Mouse (Mus musculus) intestine, embryonic 15.5 days (tissue): ENCODE measurements around the gene Vcp. TPM values are rescaled to one million over a fixed set of nuclear protein-coding genes. Genes with fewer than 3 reads are reported as not detected.

Experiments
- ATAC-seq: fragments of 200-750 bp; cut with Nextera tagmentation; 2 replicates; pipeline ENCODE4 v1.8.0; 2017; ENCODE audit warnings: moderate TSS enrichment, moderate library complexity
- H3K27ac ChIP-seq: fragments of 300-500 bp; sonication (generic); 2 replicates; pipeline ENCODE4 v1.5.1; 2015; ENCODE audit warnings: mild to moderate bottlenecking, inconsistent platforms
- H3K27me3 ChIP-seq: fragments of 300-500 bp; sonication (generic); replicated peaks from 2 replicates; pipeline ENCODE4 v1.6.1; 2015; ENCODE audit warnings: inconsistent platforms
- H3K36me3 ChIP-seq: fragments of 300-500 bp; sonication (generic); 2 replicates; pipeline ENCODE4 v1.6.1; 2015; ENCODE audit warnings: inconsistent platforms
- H3K4me1 ChIP-seq: fragments of 300-500 bp; sonication (generic); replicated peaks from 2 replicates; pipeline ENCODE4 v1.6.1; 2015; ENCODE audit warnings: inconsistent platforms
- H3K4me2 ChIP-seq: fragments of 300-500 bp; sonication (generic); replicated peaks from 2 replicates; pipeline ENCODE4 v1.6.1; 2015; ENCODE audit warnings: mild to moderate bottlenecking, inconsistent platforms
- H3K4me3 ChIP-seq: fragments of 300-500 bp; sonication (generic); replicated peaks from 2 replicates; pipeline ENCODE4 v1.5.1; 2015; ENCODE audit warnings: inconsistent platforms
- H3K9ac ChIP-seq: fragments of 300-500 bp; sonication (generic); 2 replicates; pipeline ENCODE4 v1.6.1; 2015; ENCODE audit warnings: inconsistent platforms
- H3K9me3 ChIP-seq: fragments of 300-500 bp; sonication (generic); 2 replicates; pipeline ENCODE4 v1.6.1; 2016; ENCODE audit warnings: inconsistent platforms
- WGBS: fragments of 180-500 bp; shearing (Covaris S2); methylation state at CpG from one replicate; pipeline ENCODE4 v1.1.7; 2015; 5-methylcytosine and 5-hydroxymethylcytosine counted together
- polyA plus RNA-seq: library from polyadenylated mRNA; unstranded; fragments of >200 nt; fragmentation: Nextera tagmentation; extraction: Ambion mirVana; gene quantifications from 2 replicates; pipeline ENCODE4 v1.2.1, GENCODE M21; 2015

Vcp gene
- polyA plus RNA-seq, 1 experiment from 2014 or later = 483 TPM

DNA sequence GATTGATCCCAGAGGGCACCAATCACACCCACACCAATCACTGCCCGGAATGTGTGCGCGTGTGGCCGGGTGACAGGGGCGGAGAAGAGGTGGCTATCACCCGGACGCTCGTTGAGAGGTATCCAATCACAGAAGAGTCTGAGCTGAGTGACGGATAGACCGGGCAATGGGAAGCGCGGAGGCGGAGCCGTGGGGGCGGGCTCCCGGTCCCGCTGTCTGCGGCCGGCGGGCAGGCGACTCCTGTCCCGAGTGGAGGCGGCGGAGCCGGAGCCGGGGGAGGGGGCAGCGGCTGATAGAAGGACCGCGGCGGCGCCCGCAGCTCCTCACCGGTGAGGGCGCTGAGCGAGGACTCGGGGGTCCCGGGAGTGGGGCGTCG is 50.6 kb downstream of the Vcp start, which contains the start of gene Dnajb5:
Dnajb5 (plus strand) TSS at position 139 of the 376 bp plus-strand sequence.
- Histone ChIP-seq H3K4me3 (peak within 1 kb of the TSS; percentile 79), H3K9me3 (no peaks in the 10 kb centered on the region), H3K36me3 (no peaks in the 10 kb centered on the region), H3K9ac (peak within 1 kb of the TSS; percentile 90), H3K27me3 (peaks cover 17% of the 10 kb centered on the region; the same call in 1 of the 2 replicates), H3K27ac (peak within 1 kb of the TSS; percentile 90), H3K4me2 (peak within 1 kb of the TSS; percentile 79), H3K4me1 (peaks cover 28% of the 10 kb centered on the region)
- under 1% methylated on average over 39 of the region's 39 CpGs for WGBS
- ATAC-seq = peak; percentile 97

DNA sequence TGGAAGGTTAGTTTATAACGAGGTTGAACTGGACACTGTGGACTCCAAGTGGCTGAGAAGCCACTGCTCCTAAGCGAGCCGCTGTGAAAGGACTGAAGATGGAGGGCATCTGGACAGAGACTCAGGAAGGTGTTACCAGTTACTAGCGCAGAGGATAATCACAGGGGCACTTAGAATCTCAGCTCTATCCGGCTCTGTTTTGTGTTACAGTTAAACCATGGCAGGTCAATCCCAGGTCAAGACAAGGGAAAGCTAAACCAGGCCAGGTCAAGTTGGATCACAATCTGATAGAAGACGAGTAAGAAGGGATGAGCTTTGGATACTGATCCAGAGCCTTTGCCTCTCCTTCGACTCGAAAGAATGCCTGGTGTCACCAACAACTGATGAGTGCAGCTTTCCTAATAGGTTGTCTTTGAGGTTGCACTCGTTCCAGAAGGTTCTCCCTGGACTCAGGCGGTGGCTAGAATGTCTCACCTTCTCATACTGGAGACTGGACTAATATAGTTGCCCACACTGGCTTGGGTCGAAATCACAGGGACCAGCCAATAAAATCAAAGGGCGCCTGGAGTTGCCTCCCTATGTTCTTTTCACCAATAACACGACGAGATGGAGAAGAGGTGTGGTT is 51.1 kb downstream of the Vcp start:
- Histone ChIP-seq H3K27me3 (peaks cover 17% of the 10 kb centered on the region; the same call in 1 of the 2 replicates), H3K4me2 (peak overlapping the region; percentile 79), H3K4me1 (peaks cover 28% of the 10 kb centered on the region), H3K27ac (0 out of 2 replicates have a peak overlapping the region, but pooled peaks have one; percentile 40), H3K4me3 (peak overlapping the region; percentile 79), H3K9ac (0 out of 2 replicates have a peak overlapping the region, but pooled peaks have one; percentile 3), H3K9me3 (no peaks in the 10 kb centered on the region), H3K36me3 (no peaks in the 10 kb centered on the region)
- WGBS = 4% methylated on average over 14 of the region's 14 CpGs
- ATAC-seq = no peak

GRCm38 (mm10) chr4:42948527-42948926 is 51.8 kb downstream of the Vcp start:
- WGBS = 30% methylated on average over 13 of the region's 13 CpGs

GRCm38 (mm10) chr4:42946733-42947290 is 53.5 kb downstream of the Vcp start:
- no peak overlapping the region for H3K9ac ChIP-seq
- H3K4me2 ChIP-seq = no peak overlapping the region
- ATAC-seq = no peak
- 57% methylated on average over 10 of the region's 10 CpGs for WGBS
- peaks cover 16% of the 10 kb centered on the region for H3K4me1 ChIP-seq
- no peaks in the 10 kb centered on the region for H3K9me3 ChIP-seq
- peaks cover 17% of the 10 kb centered on the region; the same call in 1 of the 2 replicates for H3K27me3 ChIP-seq
- no peak overlapping the region for H3K4me3 ChIP-seq
- H3K27ac ChIP-seq = no peak overlapping the region
- H3K36me3 ChIP-seq = no peaks in the 10 kb centered on the region

More at GRCm38 (mm10) chr4:42948527-42948926, 51.8 kb downstream of the Vcp start:
- no peak overlapping the region for H3K27ac ChIP-seq
- peaks cover 17% of the 10 kb centered on the region; the same call in 1 of the 2 replicates for H3K27me3 ChIP-seq
- no peak for ATAC-seq
- H3K4me2 ChIP-seq = no peak overlapping the region
- peaks cover 24% of the 10 kb centered on the region for H3K4me1 ChIP-seq
- H3K4me3 ChIP-seq = no peak overlapping the region
- H3K36me3 ChIP-seq = no peaks in the 10 kb centered on the region
- H3K9ac ChIP-seq = no peak overlapping the region
- H3K9me3 ChIP-seq = no peaks in the 10 kb centered on the region

DNA sequence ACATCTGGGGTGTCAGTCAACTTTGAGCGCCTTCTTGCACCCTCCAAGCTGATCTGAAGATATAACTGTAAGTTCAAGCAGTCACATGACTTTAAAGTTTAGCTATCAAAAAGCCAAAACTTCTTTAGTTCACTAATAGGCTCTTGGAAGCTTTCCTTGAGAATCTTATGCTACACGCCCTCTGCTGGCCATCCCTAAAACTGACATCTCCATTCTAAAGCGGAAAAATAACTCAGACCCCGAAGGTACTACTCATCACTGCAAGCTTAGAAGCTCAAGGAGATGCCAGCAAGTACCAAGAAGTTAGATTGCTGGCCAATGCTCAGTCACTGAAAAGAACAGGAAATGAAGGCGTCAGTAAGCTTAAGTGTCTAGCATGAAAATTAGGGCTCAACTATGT is 54.4 kb downstream of the Vcp start:
- 10% methylated on average over 5 of the region's 5 CpGs for WGBS
- H3K36me3 ChIP-seq = no peaks in the 10 kb centered on the region
- peaks cover 9% of the 10 kb centered on the region for H3K4me1 ChIP-seq
- no peak overlapping the region for H3K4me3 ChIP-seq
- H3K27me3 ChIP-seq = peaks cover 17% of the 10 kb centered on the region; the same call in 1 of the 2 replicates
- H3K4me2 ChIP-seq = no peak overlapping the region
- ATAC-seq = no peak
- no peak overlapping the region for H3K27ac ChIP-seq
- H3K9me3 ChIP-seq = no peaks in the 10 kb centered on the region
- H3K9ac ChIP-seq = no peak overlapping the region

DNA sequence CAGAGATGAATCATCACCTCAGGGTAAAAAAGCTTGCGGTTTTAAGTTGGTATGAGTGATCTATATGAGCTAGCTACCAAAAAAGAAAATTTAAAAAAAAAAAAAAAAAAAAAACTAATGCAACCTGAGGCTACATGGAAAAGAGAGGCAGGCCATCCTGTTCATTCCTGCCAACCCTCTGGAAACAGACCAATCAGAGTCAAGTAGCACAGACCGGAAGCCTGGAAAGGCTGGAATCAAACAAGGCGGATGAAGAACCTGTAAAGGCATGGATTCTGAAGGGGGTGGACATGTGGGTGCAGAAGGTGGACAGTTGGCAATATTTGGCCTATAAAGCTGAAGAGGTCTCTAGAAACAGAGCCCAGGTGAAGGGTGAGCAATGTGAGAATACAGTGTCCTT is 54.9 kb downstream of the Vcp start:
- no peak overlapping the region for H3K4me3 ChIP-seq
- H3K27ac ChIP-seq = no peak overlapping the region
- no peak overlapping the region for H3K4me2 ChIP-seq
- no peaks in the 10 kb centered on the region for H3K9me3 ChIP-seq
- H3K4me1 ChIP-seq = peaks cover 5% of the 10 kb centered on the region
- ATAC-seq = no peak
- WGBS = 88% methylated on average over 3 of the region's 3 CpGs
- H3K36me3 ChIP-seq = no peaks in the 10 kb centered on the region
- no peak overlapping the region for H3K9ac ChIP-seq
- peaks cover 17% of the 10 kb centered on the region; the same call in 1 of the 2 replicates for H3K27me3 ChIP-seq

DNA sequence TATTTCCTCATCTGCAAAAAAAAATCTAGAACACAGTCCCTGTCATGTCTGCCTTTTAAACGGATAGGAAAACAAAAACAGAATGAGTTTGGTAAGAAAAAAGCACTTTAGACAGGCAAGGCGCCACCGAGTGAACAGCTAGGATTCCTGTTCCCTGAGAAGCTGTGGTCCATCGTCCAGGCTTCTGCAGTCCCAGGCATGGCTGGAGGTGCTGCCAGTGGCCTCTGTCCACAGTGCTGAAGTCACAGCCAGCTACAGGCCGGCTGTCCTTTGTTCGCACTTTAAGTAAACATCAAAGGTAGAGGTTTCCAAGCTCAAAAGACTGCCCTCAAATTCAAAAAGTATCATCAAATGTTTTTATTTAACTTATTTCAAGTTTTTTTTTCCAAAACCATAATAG is 55.3 kb downstream of the Vcp start:
- no peak overlapping the region for H3K4me3 ChIP-seq
- H3K9ac ChIP-seq = no peak overlapping the region
- H3K27me3 ChIP-seq = peaks cover 17% of the 10 kb centered on the region; the same call in 1 of the 2 replicates
- no peak overlapping the region for H3K27ac ChIP-seq
- no peaks in the 10 kb centered on the region for H3K36me3 ChIP-seq
- ATAC-seq = no peak
- WGBS = 3% methylated on average over 6 of the region's 6 CpGs
- H3K9me3 ChIP-seq = no peaks in the 10 kb centered on the region
- no peak overlapping the region for H3K4me2 ChIP-seq
- 0 out of 2 replicates have a peak, but pooled peaks cover 3% of the 10 kb centered on the region for H3K4me1 ChIP-seq

- H3K9ac ChIP-seq = no peak overlapping the region
- no peak for ATAC-seq
- H3K27me3 ChIP-seq = peaks cover 19% of the 10 kb centered on the region; the same call in 1 of the 2 replicates
- H3K27ac ChIP-seq = no peak overlapping the region
- no peaks in the 10 kb centered on the region for H3K36me3 ChIP-seq
- H3K4me2 ChIP-seq = no peak overlapping the region
- WGBS = 85% methylated on average over 9 of the region's 9 CpGs
- H3K4me1 ChIP-seq = 0 out of 2 replicates have a peak, but pooled peaks cover 3% of the 10 kb centered on the region
- no peak overlapping the region for H3K4me3 ChIP-seq
- no peaks in the 10 kb centered on the region for H3K9me3 ChIP-seq
Observed at GRCm38 (mm10) chr4:42944185-42944584, 56.1 kb downstream of the Vcp start.

DNA sequence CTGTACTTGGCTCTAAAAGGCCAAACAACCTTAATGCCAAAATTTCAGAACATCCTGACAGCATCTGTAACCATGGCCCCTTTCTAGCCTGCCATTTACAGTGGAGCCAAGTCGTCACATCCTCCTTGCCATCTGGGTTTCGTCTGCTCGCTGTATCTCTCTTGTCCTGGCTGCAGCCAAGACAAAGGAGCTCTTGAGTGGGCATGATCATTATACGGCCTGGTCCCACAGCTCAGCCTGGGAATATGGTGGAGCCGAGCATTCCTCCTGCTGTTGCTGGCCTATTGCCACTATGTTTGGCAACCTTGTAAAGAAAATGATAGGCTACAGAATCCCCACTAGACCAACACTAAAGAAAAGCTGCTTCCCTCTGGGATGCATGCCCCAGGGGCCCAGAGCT is 57.0 kb downstream of the Vcp start:
- Histone ChIP-seq H3K36me3 (no peaks in the 10 kb centered on the region), H3K27me3 (peaks cover 25% of the 10 kb centered on the region; the same call in 1 of the 2 replicates), H3K9ac (no peak overlapping the region), H3K9me3 (no peaks in the 10 kb centered on the region), H3K4me2 (no peak overlapping the region), H3K4me1 (no peaks in the 10 kb centered on the region), H3K4me3 (no peak overlapping the region), H3K27ac (no peak overlapping the region)
- ATAC-seq = no peak
- 68% methylated on average over 5 of the region's 5 CpGs for WGBS

- ATAC-seq = no peak
- WGBS = 80% methylated on average over 7 of the region's 7 CpGs
Observed at GRCm38 (mm10) chr4:42941396-42941795, 58.9 kb downstream of the Vcp start.

GRCm38 (mm10) chr4:42933630-42934029 is 66.7 kb downstream of the Vcp start:
- Histone ChIP-seq H3K27ac (no peak overlapping the region), H3K36me3 (no peaks in the 10 kb centered on the region), H3K9me3 (no peaks in the 10 kb centered on the region), H3K9ac (no peak overlapping the region), H3K4me2 (peak overlapping the region; percentile 55), H3K4me1 (0 out of 2 replicates have a peak, but pooled peaks cover 3% of the 10 kb centered on the region), H3K27me3 (peaks cover 9% of the 10 kb centered on the region), H3K4me3 (0 out of 2 replicates have a peak overlapping the region, but pooled peaks have one; percentile 13)
- 6% methylated on average over 22 of the region's 22 CpGs for WGBS
- ATAC-seq = peak; percentile 84

More at GRCm38 (mm10) chr4:42941396-42941795, 58.9 kb downstream of the Vcp start:
- H3K4me3 ChIP-seq = no peak overlapping the region
- no peak overlapping the region for H3K27ac ChIP-seq
- no peaks in the 10 kb centered on the region for H3K4me1 ChIP-seq
- H3K4me2 ChIP-seq = no peak overlapping the region
- no peak overlapping the region for H3K9ac ChIP-seq
- H3K36me3 ChIP-seq = no peaks in the 10 kb centered on the region
- H3K27me3 ChIP-seq = peaks cover 15% of the 10 kb centered on the region
- no peaks in the 10 kb centered on the region for H3K9me3 ChIP-seq

- Histone ChIP-seq H3K27ac (no peak overlapping the region), H3K9ac (no peak overlapping the region), H3K4me3 (no peak overlapping the region), H3K27me3 (peaks cover 4% of the 10 kb centered on the region), H3K4me2 (no peak overlapping the region), H3K36me3 (no peaks in the 10 kb centered on the region), H3K9me3 (no peaks in the 10 kb centered on the region), H3K4me1 (0 out of 2 replicates have a peak, but pooled peaks cover 3% of the 10 kb centered on the region)
- WGBS = 67% methylated on average over 8 of the region's 8 CpGs
- ATAC-seq = no peak
Observed at GRCm38 (mm10) chr4:42932229-42932969, 67.9 kb downstream of the Vcp start.
